In genomic region chr6:126955734-126956133, GRCm38 (mm10) we compare ENCODE assay signal across 10 mouse cellular contexts. TPM values are rescaled to one million over a fixed set of nuclear protein-coding genes. Genes with fewer than 3 reads are reported as not detected.
DNase-seq lines count a peak whose midpoint lies in the region; ATAC-seq and TF ChIP-seq lines count a peak whose summit lies in the region.
"Had no signal": no experiment of that assay in that cellular context is flagged by ENCODE, and none has a peak within 500 bp of the region (broad histone marks: within the 10 kb centered on the region; RNA-seq: fewer than 3 reads in every experiment).

No protein-coding gene starts in this region.

- H3K36me3 ChIP-seq in hindbrain, embryonic 10.5 days, result peaks cover 21% of the 10 kb centered on the region
- H3K36me3 ChIP-seq in hindbrain, embryonic 12.5 days, result peaks cover 37% of the 10 kb centered on the region
- no peaks in the 10 kb centered on the region for H3K36me3 ChIP-seq in embryonic facial prominence, embryonic 11.5 days (replicated peaks; ENCODE audit: control insufficient read depth, insufficient read depth, low read depth, low read length)

- no peaks in the 10 kb centered on the region for H3K27me3 ChIP-seq in hindbrain, embryonic 10.5 days (ENCODE audit: insufficient read depth, poor library complexity, severe bottlenecking)
- no peaks in the 10 kb centered on the region for H3K27me3 ChIP-seq in hindbrain, embryonic 12.5 days
- no peaks in the 10 kb centered on the region for H3K27me3 ChIP-seq in embryonic facial prominence, embryonic 11.5 days (ENCODE audit: control insufficient read depth, insufficient read depth, low read length)
- H3K27me3 ChIP-seq: embryonic facial prominence, embryonic 13.5 days; neural tube, embryonic 13.5 days had no signal

- intact Hi-C loops in left cerebral cortex, postnatal 4 days (cut with DNase I), result loop anchor here (5.0 kb wide), 1 partner anchor 127 kb away; no protein-coding TSS in a partner anchor

- H3K4me2 ChIP-seq in hindbrain, embryonic 12.5 days (replicated peaks), result no peak overlapping the region
- no peak overlapping the region for H3K4me2 ChIP-seq in embryonic facial prominence, embryonic 11.5 days (ENCODE audit: low read depth, low read length)
- H3K4me2 ChIP-seq: embryonic facial prominence, embryonic 13.5 days; neural tube, embryonic 13.5 days had no signal

- ATAC-seq in hindbrain, embryonic 12.5 days (ENCODE audit: low FRiP score), result no peak
- no peak for ATAC-seq in embryonic facial prominence, embryonic 11.5 days (replicated peaks; ENCODE audit: insufficient number of reproducible peaks, low FRiP score, low TSS enrichment, low read depth)

- WGBS in hindbrain, embryonic 10.5 days, result 12% methylated on average over 10 of the region's 10 CpGs
- WGBS in hindbrain, embryonic 12.5 days, result 14% methylated on average over 10 of the region's 10 CpGs
- WGBS in embryonic facial prominence, embryonic 11.5 days, result 10% methylated on average over 10 of the region's 10 CpGs
- WGBS in olfactory bulb, adult 2 months, result 5% methylated on average over 10 of the region's 10 CpGs

- no peak overlapping the region for H3K4me3 ChIP-seq in hindbrain, embryonic 10.5 days
- H3K4me3 ChIP-seq in hindbrain, embryonic 12.5 days, result no peak overlapping the region
- no peak overlapping the region for H3K4me3 ChIP-seq in embryonic facial prominence, embryonic 11.5 days (ENCODE audit: low read depth, low read length)
- no peak overlapping the region for H3K4me3 ChIP-seq in olfactory bulb, adult 2 months (ENCODE audit: insufficient read depth, low read depth, low read length)
- H3K4me3 ChIP-seq: embryonic facial prominence, embryonic 13.5 days; neural tube, embryonic 13.5 days had no signal

- TF ChIP-seq CTCF in olfactory bulb, adult 2 months (IDR thresholded peaks at IDR 0.05; ENCODE audit: insufficient read depth, low read depth, low read length), result peak; percentile 74

- no peaks in the 10 kb centered on the region for H3K4me1 ChIP-seq in hindbrain, embryonic 10.5 days (replicated peaks)
- H3K4me1 ChIP-seq in hindbrain, embryonic 12.5 days, result no peaks in the 10 kb centered on the region
- H3K4me1 ChIP-seq in embryonic facial prominence, embryonic 11.5 days (ENCODE audit: control insufficient read depth, insufficient read depth, low read length), result no peaks in the 10 kb centered on the region
- no peaks in the 10 kb centered on the region for H3K4me1 ChIP-seq in olfactory bulb, adult 2 months (ENCODE audit: control insufficient read depth, insufficient read depth, low read length)
- H3K4me1 ChIP-seq: embryonic facial prominence, embryonic 13.5 days; neural tube, embryonic 13.5 days had no signal

- H3K27ac ChIP-seq in hindbrain, embryonic 10.5 days, result no peak overlapping the region
- H3K27ac ChIP-seq in hindbrain, embryonic 12.5 days, result no peak overlapping the region
- H3K27ac ChIP-seq in embryonic facial prominence, embryonic 11.5 days (replicated peaks; ENCODE audit: low read depth, low read length), result no peak overlapping the region
- H3K27ac ChIP-seq in olfactory bulb, adult 2 months (ENCODE audit: insufficient read depth, low read depth, low read length), result no peak overlapping the region
- H3K27ac ChIP-seq: embryonic facial prominence, embryonic 13.5 days; neural tube, embryonic 13.5 days had no signal

- no peak overlapping the region for H3K9ac ChIP-seq in hindbrain, embryonic 12.5 days
- no peak overlapping the region for H3K9ac ChIP-seq in embryonic facial prominence, embryonic 11.5 days (replicated peaks; ENCODE audit: low read length)
- H3K9ac ChIP-seq: neural tube, embryonic 13.5 days had no signal

- H3K9me3 ChIP-seq in hindbrain, embryonic 10.5 days, result no peaks in the 10 kb centered on the region
- H3K9me3 ChIP-seq in hindbrain, embryonic 12.5 days (replicated peaks), result no peaks in the 10 kb centered on the region
- no peaks in the 10 kb centered on the region for H3K9me3 ChIP-seq in embryonic facial prominence, embryonic 11.5 days (replicated peaks; ENCODE audit: control insufficient read depth, low read length)
- H3K9me3 ChIP-seq: embryonic facial prominence, embryonic 13.5 days; neural tube, embryonic 13.5 days had no signal

- TF ChIP-seq POLR2A in olfactory bulb, adult 2 months (IDR thresholded peaks at IDR 0.05; ENCODE audit: insufficient read depth, low read depth, low read length), result no peak

- DNase-seq in hindbrain, embryonic 10.5 days (ENCODE audit: low spot score), result peak; percentile 81
- DNase-seq in adrenal gland, postnatal 4 days (ENCODE audit: low spot score in 2 of 2), result peak; percentile 28 to 61
- DNase-seq in embryonic facial prominence, embryonic 11.5 days (ENCODE audit: low spot score), result peak; percentile 91
- DNase-seq in hindlimb bud, embryonic 11.5 days (ENCODE audit: extremely low spot score, low read depth, low spot score), result peak; percentile 58
- peak; percentile 89 for DNase-seq in left cerebral cortex, postnatal 4 days
- DNase-seq in thymus, adult 18-20 months, result peak; percentile 18 to 20

RNA-seq across cellular contexts. Expression of gene D6Wsu163e, which starts 16.0 kb away (rescaled TPM):
- 15.1 and 17.2 TPM in 2 replicates for polyA plus RNA-seq in hindbrain, embryonic 10.5 days (2016; fragmentation: Nextera tagmentation; extraction: Ambion mirVana)
- 19.1 and 20.5 TPM in 2 replicates for polyA plus RNA-seq in hindbrain, embryonic 12.5 days (2016; fragmentation: Nextera tagmentation; extraction: Ambion mirVana)
- total RNA-seq in adrenal gland, postnatal 4 days (2021), result 10 to 100 TPM; 20.6 to 23.3 TPM
- 15.5 and 17.9 TPM in 2 replicates for polyA plus RNA-seq in embryonic facial prominence, embryonic 11.5 days (2014; fragmentation: Nextera tagmentation; extraction: Ambion mirVana)
- total RNA-seq in left cerebral cortex, postnatal 4 days (2021), result 10 to 100 TPM; 44.1 to 55.6 TPM
- not detected in 2 replicates for polyA plus RNA-seq in olfactory bulb, adult 2 months (2012; ENCODE audit: insufficient read depth, insufficient read length, low replicate concordance, missing spikeins)

RNA-seq across cellular contexts. Expression of gene Rad51ap1, which starts 16.3 kb away (rescaled TPM):
- polyA plus RNA-seq in hindbrain, embryonic 10.5 days (2016; fragmentation: Nextera tagmentation; extraction: Ambion mirVana), result 70.6 and 72.8 TPM in 2 replicates
- polyA plus RNA-seq in hindbrain, embryonic 12.5 days (2016; fragmentation: Nextera tagmentation; extraction: Ambion mirVana), result 42.6 and 45.1 TPM in 2 replicates
- total RNA-seq in adrenal gland, postnatal 4 days (2021), result 10 to 100 TPM; 18.5 to 19.7 TPM
- polyA plus RNA-seq in embryonic facial prominence, embryonic 11.5 days (2014; fragmentation: Nextera tagmentation; extraction: Ambion mirVana), result 87.3 and 92.6 TPM in 2 replicates
- total RNA-seq in left cerebral cortex, postnatal 4 days (2021), result 1 to 10 TPM; 6.8 to 8.1 TPM
- polyA plus RNA-seq in olfactory bulb, adult 2 months (2012; ENCODE audit: insufficient read depth, insufficient read length, low replicate concordance, missing spikeins), result not detected in 2 replicates

RNA-seq across cellular contexts. Expression of gene Dyrk4, which starts 34.1 kb away (rescaled TPM):
- polyA plus RNA-seq in hindbrain, embryonic 10.5 days (2016; fragmentation: Nextera tagmentation; extraction: Ambion mirVana), result 0.10 TPM in 1 of 2 replicates, not detected in the other
- 0.30 TPM in 1 of 2 replicates, not detected in the other for polyA plus RNA-seq in hindbrain, embryonic 12.5 days (2016; fragmentation: Nextera tagmentation; extraction: Ambion mirVana)
- total RNA-seq in adrenal gland, postnatal 4 days (2021), result not detected
- 0.15 TPM in 1 of 2 replicates, not detected in the other for polyA plus RNA-seq in embryonic facial prominence, embryonic 11.5 days (2014; fragmentation: Nextera tagmentation; extraction: Ambion mirVana)
- not detected for total RNA-seq in left cerebral cortex, postnatal 4 days (2021)
- not detected in 2 replicates for polyA plus RNA-seq in olfactory bulb, adult 2 months (2012; ENCODE audit: insufficient read depth, insufficient read length, low replicate concordance, missing spikeins)

RNA-seq across cellular contexts. Expression of gene Fgf6, which starts 59.7 kb away (rescaled TPM):
- not detected in 2 replicates for polyA plus RNA-seq in hindbrain, embryonic 10.5 days (2016; fragmentation: Nextera tagmentation; extraction: Ambion mirVana)
- polyA plus RNA-seq in hindbrain, embryonic 12.5 days (2016; fragmentation: Nextera tagmentation; extraction: Ambion mirVana), result 0.04 and 0.07 TPM in 2 replicates
- total RNA-seq in adrenal gland, postnatal 4 days (2021), result under 1 TPM; 0.11 to 0.68 TPM
- 0.17 TPM in 1 of 2 replicates, not detected in the other for polyA plus RNA-seq in embryonic facial prominence, embryonic 11.5 days (2014; fragmentation: Nextera tagmentation; extraction: Ambion mirVana)
- total RNA-seq in left cerebral cortex, postnatal 4 days (2021), result not detected
- polyA plus RNA-seq in olfactory bulb, adult 2 months (2012; ENCODE audit: insufficient read depth, insufficient read length, low replicate concordance, missing spikeins), result not detected in 2 replicates
- polyA plus RNA-seq: neural tube, embryonic 13.5 days had no signal

Comparison
In these comparisons a context has a peak if more than half of its experiments do, and no peak if none do; other contexts are left out.
1. DNase-seq: peak in every context shown above with its lines; median percentile 91 in embryonic facial prominence, embryonic 11.5 days; 89 in left cerebral cortex, postnatal 4 days; 81 in hindbrain, embryonic 10.5 days; 58 in hindlimb bud, embryonic 11.5 days; 44 in adrenal gland, postnatal 4 days; 19 in thymus, adult 18-20 months.
2. RNA of gene D6Wsu163e, which starts 16.0 kb away (polyA plus RNA-seq): 19.1 to 20.5 TPM in hindbrain, embryonic 12.5 days, 15.5 to 17.9 TPM in embryonic facial prominence, embryonic 11.5 days and 15.1 to 17.2 TPM in hindbrain, embryonic 10.5 days; not detected in olfactory bulb, adult 2 months; every median in the first group is over 10 times any median in the second.
3. RNA of gene Rad51ap1, which starts 16.3 kb away (polyA plus RNA-seq): 87.3 to 92.6 TPM in embryonic facial prominence, embryonic 11.5 days, 70.6 to 72.8 TPM in hindbrain, embryonic 10.5 days and 42.6 to 45.1 TPM in hindbrain, embryonic 12.5 days; not detected in olfactory bulb, adult 2 months; every median in the first group is over 10 times any median in the second.